Mouse (Mus musculus) liver, adult 2 months (tissue): ENCODE results near the gene Nptxr. TPM values are rescaled to one million over a fixed set of nuclear protein-coding genes. Genes with fewer than 3 reads are reported as not detected.

Source experiments
- DNase-seq: peaks from one replicate; pipeline ENCODE4 v3.0.0-alpha.2; 2011; ENCODE audit warnings: low read depth, low spot score; ENCODE audit errors: extremely low read depth
- H3K27ac ChIP-seq: fragments of 200-500 bp; replicated peaks from 2 replicates; pipeline ENCODE4 v1.5.1; 2012; ENCODE audit warnings: low read depth, mild to moderate bottlenecking, control low read depth, inconsistent platforms, low read length; ENCODE audit not compliant: insufficient read depth
- H3K27me3 ChIP-seq: fragments of 200-500 bp; 2 replicates; pipeline ENCODE4 v1.6.1; 2012; ENCODE audit warnings: mild to moderate bottlenecking, moderate library complexity, low read length, inconsistent platforms; ENCODE audit not compliant: control insufficient read depth, insufficient read depth
- H3K36me3 ChIP-seq: fragments of 200-500 bp; 2 replicates; pipeline ENCODE4 v1.6.1; 2012; ENCODE audit warnings: low read length, inconsistent platforms; ENCODE audit not compliant: control insufficient read depth, insufficient read depth
- H3K4me1 ChIP-seq: fragments of 200-500 bp; 2 replicates; pipeline ENCODE4 v1.6.1; 2011; ENCODE audit warnings: low read length; ENCODE audit not compliant: control insufficient read depth, insufficient read depth
- H3K4me3 ChIP-seq: fragments of 200-500 bp; 2 replicates; pipeline ENCODE4 v1.5.1; 2011; ENCODE audit warnings: low read depth, mild to moderate bottlenecking, control low read depth, low read length, moderate library complexity; ENCODE audit not compliant: insufficient read depth
- H3K79me2 ChIP-seq: fragments of 200-500 bp; 2 replicates; pipeline ENCODE4 v1.6.1; 2012; ENCODE audit warnings: inconsistent platforms, mild to moderate bottlenecking, low read length, moderate library complexity; ENCODE audit not compliant: control insufficient read depth, insufficient read depth
- H3K9ac ChIP-seq: fragments of 200-500 bp; 2 replicates; pipeline ENCODE4 v1.6.1; 2012; ENCODE audit warnings: low read depth, mild to moderate bottlenecking, control low read depth, inconsistent platforms, low read length
- CTCF ChIP-seq: fragments of 200-500 bp; IDR thresholded peaks from 2 replicates; pipeline ENCODE4 v1.5.1; 2011; ENCODE audit warnings: low read depth, low read length, control low read depth
- POLR2A ChIP-seq: fragments of 200-500 bp; IDR thresholded peaks from 2 replicates; pipeline ENCODE4 v1.6.1; 2011; ENCODE audit warnings: low read length, control low read depth; ENCODE audit not compliant: insufficient read depth; ENCODE audit errors: extremely low read depth
- WGBS: fragments of 180-500 bp; shearing (Covaris S2); methylation state at CpG from one replicate; pipeline ENCODE4 v1.1.7; 2018; 5-methylcytosine and 5-hydroxymethylcytosine counted together
- polyA plus RNA-seq: library from polyadenylated mRNA; depleted of rRNA; stranded (reverse); fragments of >200 nt; gene quantifications from 2 replicates; pipeline ENCODE4 v1.2.3, GENCODE M21; 2012
- total RNA-seq: library from RNA; depleted of rRNA; stranded (reverse); fragments of >200 nt; gene quantifications from 2 replicates; pipeline ENCODE4 v1.2.3, GENCODE M21; 2014

Nptxr gene
- total and polyA plus RNA-seq, 2 experiments = 0.09 to 0.11 TPM

- DNase-seq = no peak
- H3K4me3 ChIP-seq = no peak overlapping the region
- no peak overlapping the region for H3K27ac ChIP-seq
- H3K9ac ChIP-seq = no peak overlapping the region
- H3K79me2 ChIP-seq = no peaks in the 10 kb centered on the region
- 67% methylated on average over 4 of the region's 4 CpGs for whole genome bisulfite sequencing
- no peaks in the 10 kb centered on the region for H3K36me3 ChIP-seq
- TF ChIP-seq POLR2A = no peak
- no peak for TF ChIP-seq CTCF
- no peaks in the 10 kb centered on the region for H3K27me3 ChIP-seq
- no peaks in the 10 kb centered on the region for H3K4me1 ChIP-seq
Measured at GRCm38 (mm10) chr15:79810997-79811396, 6.4 kb upstream of the Nptxr start.

GRCm38 (mm10) chr15:79810061-79810460 is 5.5 kb upstream of the Nptxr start:
- Histone ChIP-seq H3K27ac (no peak overlapping the region), H3K9ac (no peak overlapping the region), H3K4me1 (no peaks in the 10 kb centered on the region), H3K36me3 (no peaks in the 10 kb centered on the region), H3K4me3 (no peak overlapping the region), H3K79me2 (no peaks in the 10 kb centered on the region), H3K27me3 (no peaks in the 10 kb centered on the region)
- no peak for TF ChIP-seq CTCF
- TF ChIP-seq POLR2A = no peak
- no peak for DNase-seq
- WGBS = 44% methylated on average over 3 of the region's 3 CpGs

GRCm38 (mm10) chr15:79808658-79809057 is 4.1 kb upstream of the Nptxr start:
- Histone ChIP-seq H3K27ac (no peak overlapping the region), H3K79me2 (no peaks in the 10 kb centered on the region), H3K4me1 (no peaks in the 10 kb centered on the region), H3K27me3 (peaks cover 12% of the 10 kb centered on the region), H3K9ac (no peak overlapping the region), H3K36me3 (no peaks in the 10 kb centered on the region), H3K4me3 (no peak overlapping the region)
- DNase-seq = no peak
- TF ChIP-seq POLR2A (no peak), CTCF (no peak)
- WGBS = 58% methylated on average over 5 of the region's 5 CpGs

DNA sequence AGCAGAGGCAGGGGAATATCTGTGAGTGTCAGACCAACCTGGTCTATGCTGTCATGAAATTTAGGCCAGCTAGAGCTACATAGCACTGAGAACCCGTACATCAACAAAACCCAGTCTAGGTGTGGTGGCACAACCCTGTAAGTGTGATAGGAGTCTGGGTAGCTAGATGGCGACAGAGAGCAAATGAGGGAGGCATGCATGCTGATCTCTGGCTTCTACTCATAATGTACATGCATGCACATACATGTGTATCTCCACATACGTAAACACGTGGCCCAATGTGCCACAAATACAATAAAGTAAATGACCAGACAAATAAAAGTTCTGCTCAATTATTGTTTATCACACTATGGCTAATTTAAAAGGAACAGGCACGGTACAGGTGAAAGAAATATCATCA is 3.5 kb upstream of the Nptxr start:
- Histone ChIP-seq H3K27me3 (peaks cover 14% of the 10 kb centered on the region), H3K9ac (no peak overlapping the region), H3K4me3 (no peak overlapping the region), H3K36me3 (no peaks in the 10 kb centered on the region), H3K4me1 (no peaks in the 10 kb centered on the region), H3K27ac (no peak overlapping the region), H3K79me2 (no peaks in the 10 kb centered on the region)
- DNase-seq = peak; percentile 14
- 25% methylated on average over 5 of the region's 5 CpGs for WGBS
- TF ChIP-seq POLR2A (no peak), CTCF (peak; percentile 66; the same call in 1 of the 2 replicates)

- no peaks in the 10 kb centered on the region for H3K36me3 ChIP-seq
- no peak overlapping the region for H3K27ac ChIP-seq
- H3K9ac ChIP-seq = no peak overlapping the region
- H3K4me1 ChIP-seq = no peaks in the 10 kb centered on the region
- WGBS = 21% methylated on average over 1 of the region's 1 CpGs
- TF ChIP-seq POLR2A = no peak
- TF ChIP-seq CTCF = no peak
- no peak overlapping the region for H3K4me3 ChIP-seq
- no peaks in the 10 kb centered on the region for H3K79me2 ChIP-seq
- peaks cover 17% of the 10 kb centered on the region for H3K27me3 ChIP-seq
- no peak for DNase-seq
Measured at GRCm38 (mm10) chr15:79807050-79807449, 2.5 kb upstream of the Nptxr start.

GRCm38 (mm10) chr15:79805246-79805645 is 680 bp upstream of the Nptxr start:
- Histone ChIP-seq H3K27ac (no peak overlapping the region), H3K27me3 (peaks cover 17% of the 10 kb centered on the region), H3K36me3 (no peaks in the 10 kb centered on the region), H3K4me3 (no peak overlapping the region), H3K79me2 (no peaks in the 10 kb centered on the region), H3K9ac (no peak overlapping the region), H3K4me1 (no peaks in the 10 kb centered on the region)
- DNase-seq = no peak
- TF ChIP-seq CTCF (no peak), POLR2A (no peak)
- 23% methylated on average over 8 of the region's 8 CpGs for WGBS
